Mouse (Mus musculus): ENCODE data around the gene Gpbp1.

The Gpbp1 gene

DNA sequence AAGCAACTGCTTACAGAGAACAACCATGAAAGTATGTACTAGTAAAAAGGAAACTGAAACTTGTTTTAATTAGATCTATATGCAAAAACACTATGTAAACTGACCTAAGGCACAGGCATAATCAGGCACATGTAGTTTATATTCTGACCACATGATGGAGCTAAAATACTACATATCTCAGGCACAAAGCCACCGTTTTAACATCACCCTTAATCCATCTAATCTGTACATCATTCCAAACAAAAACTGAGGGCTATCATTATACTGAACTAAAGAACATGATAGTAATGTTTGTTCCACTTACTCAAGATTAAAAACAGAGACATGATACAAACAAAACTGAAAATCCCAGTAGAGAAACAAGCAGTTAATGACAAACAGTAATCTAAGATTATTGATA, 28.5 kb downstream of the Gpbp1 start:
- DNase-seq = no peak

DNA sequence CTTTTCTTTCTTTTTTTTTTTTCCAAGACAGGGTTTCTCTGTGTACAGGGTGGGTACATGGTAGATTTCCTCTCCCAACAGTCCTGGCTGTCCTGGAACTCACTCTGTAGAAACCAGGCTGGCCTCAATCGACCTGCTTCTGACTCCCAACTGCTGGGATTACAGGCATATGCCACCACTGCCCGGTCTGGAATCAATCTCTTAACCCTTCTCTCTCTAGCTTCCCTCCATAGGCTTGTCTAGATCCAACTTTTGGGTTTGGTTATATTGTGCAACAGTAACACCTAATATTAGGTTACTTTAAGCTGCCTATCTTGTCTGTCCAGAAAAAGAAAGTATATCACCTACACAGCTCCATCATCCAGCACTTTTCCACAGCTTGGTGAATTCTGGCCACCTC, 33.1 kb downstream of the Gpbp1 start:
- DNase-seq = no peak

DNA sequence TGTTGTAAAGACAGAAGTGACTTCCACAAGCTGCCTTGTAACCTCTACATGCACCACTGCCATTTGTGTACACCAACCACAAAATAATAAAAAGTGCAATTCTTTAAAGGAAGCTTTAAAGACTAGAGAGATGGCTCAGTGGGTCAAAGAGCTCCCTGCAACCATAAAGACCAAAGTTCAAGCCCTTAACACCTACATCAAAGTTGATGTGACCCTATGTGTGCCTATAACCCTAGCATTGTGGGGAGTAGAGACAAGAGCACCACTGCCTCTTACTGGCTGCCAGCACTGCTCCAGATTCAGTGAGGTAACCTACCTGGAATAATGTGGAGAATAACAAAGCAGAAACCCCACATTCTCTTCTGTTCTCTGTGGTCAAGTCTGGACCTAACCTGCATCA, 45.6 kb downstream of the Gpbp1 start:
- DNase-seq = no peak

DNA sequence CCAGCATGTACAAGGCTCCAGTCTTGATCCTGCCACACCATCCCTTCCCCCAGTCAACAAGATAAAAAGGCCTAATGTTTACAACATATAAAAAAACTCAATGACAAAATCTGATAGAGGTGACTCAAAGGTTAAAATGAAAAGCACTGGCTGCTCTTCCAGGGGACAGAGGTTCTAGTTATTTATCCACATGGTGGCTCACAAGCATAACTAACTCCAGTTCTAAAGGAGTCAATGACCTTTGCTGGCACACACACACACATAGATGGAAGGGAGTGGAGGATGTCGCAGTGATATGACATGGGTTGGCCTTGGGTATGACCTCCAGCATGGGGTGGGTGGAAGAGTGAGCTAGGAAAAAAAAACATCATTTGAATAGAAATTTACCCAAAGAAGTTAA, 58.7 kb downstream of the Gpbp1 start:
- DNase-seq = no peak

DNA sequence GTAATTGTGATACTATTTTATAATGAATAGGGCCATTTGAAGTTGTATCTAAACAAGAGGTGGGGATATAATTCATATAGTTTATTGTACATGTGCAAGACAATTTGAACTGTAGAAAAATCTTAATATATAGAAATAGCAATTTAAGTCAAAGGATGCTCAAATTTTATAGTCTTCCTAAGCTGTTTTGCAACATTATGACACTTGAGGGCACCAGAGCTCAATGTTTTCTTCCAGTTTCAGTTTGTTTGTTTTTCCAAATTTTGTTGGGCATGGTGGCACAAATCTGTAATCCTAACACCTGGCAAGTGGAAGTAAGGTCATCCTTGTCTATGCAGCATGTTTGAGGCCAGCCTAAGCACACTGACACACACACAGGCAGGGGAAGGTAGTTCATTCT, 68.6 kb downstream of the Gpbp1 start:
- no peak for DNase-seq

DNA sequence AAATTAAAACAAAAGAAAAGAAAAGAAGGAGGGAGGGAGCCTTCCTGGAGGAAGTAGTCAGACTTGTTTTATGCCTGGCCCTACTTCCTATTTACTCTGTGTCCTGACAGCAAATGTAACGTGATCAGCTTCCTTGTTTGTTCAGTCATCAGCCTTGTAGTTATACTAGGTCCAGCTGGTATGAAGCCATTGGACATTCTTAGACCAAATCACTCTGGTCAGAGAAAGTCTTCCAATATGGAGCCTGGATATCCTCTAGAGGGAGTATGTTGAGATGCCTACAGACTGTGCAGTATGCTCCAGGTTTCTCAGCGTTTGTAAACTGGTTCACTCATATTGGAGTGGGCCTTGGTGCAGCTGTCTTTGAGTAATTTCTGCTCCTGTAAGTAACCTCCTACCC, 71.8 kb downstream of the Gpbp1 start:
- no peak for DNase-seq

DNA sequence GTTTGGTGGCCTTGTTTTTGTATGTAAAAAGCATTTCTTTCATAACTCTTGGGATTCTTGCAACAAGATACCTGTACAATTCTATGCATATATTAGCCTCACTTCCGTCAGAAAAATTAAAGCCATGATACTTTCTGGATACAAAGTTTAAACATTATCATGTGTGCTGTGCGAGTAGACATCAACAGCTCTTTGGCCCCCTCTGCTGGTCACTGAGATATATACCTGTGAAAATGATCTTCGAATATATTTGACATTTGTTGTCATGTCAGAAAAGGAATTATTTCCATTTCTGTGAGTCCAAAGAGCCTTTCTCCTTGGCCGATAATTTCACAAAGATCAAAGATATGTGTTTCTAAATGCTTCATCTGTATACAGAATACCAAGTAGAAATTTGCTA, 76.8 kb downstream of the Gpbp1 start:
- DNase-seq = peak; percentile 78 to 80

DNA sequence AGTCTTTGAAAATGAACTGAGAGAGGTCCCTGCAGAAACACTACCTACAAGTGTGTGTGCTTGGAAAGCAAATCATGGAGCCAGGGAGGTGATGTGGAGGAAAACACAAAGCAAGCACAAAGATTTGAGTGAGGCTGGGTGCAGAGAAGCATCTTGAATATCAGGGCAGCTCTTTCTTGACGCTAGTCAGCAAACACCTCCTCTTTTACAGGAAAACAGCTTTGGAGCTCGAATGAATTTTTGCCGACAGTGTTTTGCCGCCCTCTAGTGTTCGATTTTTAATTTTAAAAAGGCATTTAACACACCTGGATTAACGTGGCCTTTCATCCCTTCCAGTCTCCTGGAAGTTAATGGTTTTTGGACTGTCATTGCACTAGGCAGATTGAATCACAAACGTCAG, 79.1 kb downstream of the Gpbp1 start:
- peak; percentile 19 to 31 for DNase-seq

DNA sequence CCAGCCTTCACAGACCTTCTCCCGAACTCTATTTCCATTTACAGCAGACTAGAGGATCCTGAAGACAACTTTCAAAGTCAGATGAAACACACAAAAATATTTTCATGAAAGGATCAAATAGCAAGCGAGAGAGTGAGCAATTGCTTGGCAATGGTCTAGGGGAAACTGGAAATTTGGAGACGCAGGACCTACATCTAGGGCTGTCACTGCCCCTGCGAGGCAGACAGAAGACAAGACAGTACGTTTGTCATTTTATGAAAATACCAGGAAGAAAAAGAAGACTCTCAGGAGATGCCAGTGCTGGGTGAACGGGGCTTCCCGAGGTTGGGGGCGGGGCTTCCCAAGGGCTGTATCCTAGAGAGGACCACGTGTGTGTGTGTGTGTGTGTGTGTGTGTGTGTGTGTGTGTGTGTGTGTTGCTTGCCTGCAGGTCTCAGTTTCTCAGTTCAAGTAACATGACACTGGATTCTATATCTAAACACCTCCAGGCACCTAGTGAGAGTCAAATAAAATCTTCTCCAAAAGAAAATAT, 83.0 kb downstream of the Gpbp1 start:
- DNase-seq = peak; percentile 11 to 28

DNA sequence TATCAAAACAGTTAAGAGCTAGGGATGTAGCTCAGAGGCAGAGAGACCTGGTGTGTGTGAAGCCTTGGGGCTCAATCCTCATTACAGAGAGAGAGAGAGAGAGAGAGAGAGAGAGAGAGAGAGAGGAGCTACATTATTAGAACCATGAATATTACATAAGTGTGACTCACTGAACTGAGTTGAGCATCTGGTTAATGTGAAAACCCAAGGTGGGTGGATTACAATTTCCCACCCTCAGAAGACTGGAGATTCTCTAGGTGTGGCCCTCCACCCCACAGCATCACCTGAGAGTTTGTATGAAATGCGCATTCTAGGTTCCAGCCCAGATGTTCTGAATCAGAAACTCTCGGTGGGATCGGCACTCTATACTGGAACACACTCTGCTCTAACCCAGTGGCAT, 84.0 kb downstream of the Gpbp1 start:
- no peak for DNase-seq

DNA sequence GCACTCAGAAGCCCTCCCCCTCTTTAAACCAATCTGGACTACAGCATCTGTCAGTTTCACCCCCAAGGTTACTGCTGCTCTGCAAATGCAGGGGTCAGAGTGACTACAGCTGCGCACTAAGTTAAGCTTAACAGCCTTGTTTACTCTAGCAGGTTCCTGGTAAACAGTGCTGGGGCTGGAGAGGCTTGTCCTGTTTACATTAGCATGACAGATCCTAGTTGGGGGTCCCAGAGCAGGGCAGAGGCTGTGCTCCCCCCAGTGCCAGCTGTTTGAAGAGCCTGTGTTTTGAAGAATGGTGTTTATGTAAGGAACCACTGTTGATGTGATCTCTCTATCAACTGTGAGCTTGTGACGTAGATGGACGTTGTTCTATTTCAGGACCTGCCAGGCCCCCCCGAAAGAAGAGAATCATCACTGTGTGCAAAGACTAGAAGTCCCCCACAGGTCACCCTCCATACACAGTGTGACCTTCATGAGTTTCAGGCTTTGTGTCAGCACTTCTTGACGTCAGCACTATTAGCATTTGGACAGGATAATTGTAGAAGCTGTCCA, 92.2 kb downstream of the Gpbp1 start:
- DNase-seq = peak; percentile 16 to 37

DNA sequence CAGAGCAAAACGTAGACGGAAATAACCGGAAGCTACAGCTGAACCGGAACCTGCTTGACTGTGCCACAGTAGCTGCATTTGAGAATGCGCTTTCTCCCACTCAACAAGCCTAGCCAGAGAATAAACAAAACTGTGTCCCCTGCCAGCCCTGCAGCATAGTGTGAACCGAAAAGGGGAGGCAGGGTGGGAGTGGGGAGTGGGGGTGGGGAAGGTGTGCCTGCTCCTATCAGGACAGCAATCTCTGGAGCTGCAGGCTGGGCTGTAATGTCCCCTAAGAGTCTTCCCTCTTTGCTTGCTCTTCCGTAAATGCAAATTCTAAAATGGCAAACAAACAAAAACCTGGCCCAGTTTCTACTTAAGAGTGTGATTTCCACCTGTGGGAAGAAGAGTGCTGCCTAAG, 92.8 kb downstream of the Gpbp1 start:
- no peak for DNase-seq

DNA sequence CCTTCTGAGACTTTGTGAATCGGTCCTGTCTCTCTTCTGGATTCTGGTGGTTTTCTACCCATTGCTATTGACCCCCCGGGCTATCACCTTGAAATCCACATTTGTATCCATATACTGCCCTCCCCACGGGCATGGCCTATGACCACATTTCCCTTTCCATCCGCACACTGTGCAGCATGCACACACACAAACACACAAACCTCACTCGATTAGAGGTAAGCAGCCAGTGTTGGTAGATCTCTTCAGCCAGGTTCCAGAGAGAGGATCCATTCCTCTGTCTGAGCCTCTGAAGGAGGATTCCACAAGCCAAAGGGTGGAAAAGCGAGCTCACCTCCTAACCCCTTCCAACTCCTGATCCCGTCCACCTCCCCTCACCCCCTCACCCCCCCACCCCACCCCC, 94.4 kb downstream of the Gpbp1 start:
- DNase-seq = no peak

DNA sequence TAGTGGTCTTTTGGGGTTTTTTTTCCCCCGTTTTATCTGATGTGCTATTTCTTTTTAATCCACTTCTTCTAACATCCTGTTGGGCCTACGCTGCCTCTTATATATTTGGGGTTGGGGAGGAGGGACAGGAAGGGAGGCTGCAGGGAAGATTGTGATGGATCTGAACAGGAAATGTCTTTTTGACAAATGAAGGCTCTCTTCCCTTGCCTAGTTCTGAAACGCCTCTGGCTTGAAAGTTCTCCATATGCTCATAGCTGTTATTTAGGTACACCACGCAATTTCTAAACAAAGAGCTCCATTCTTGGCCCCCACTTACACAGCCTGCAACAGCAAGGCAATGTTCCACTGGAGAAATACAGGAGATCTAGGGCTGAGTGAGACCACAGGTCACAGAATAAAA, 95.0 kb downstream of the Gpbp1 start:
- no peak for DNase-seq

DNA sequence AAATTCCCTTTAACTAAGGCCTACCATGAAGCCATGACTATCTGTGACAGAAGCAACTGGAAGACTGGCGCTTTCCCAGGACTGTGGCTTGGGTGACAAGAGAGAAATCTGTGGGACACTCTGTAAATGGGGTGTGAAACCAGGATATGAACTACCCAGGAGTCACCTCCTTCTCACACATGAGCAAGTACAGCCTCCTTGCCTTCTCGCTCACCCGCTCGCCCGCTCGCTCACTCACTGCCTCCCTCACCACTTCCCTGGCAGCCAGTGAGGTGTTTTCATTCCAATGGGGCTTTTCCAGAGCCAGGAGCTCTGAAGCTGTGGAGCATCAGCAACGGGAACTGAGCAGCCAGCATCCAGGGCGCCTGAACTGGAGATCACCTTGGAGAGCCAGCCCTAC, 95.6 kb downstream of the Gpbp1 start:
- no peak for DNase-seq

DNA sequence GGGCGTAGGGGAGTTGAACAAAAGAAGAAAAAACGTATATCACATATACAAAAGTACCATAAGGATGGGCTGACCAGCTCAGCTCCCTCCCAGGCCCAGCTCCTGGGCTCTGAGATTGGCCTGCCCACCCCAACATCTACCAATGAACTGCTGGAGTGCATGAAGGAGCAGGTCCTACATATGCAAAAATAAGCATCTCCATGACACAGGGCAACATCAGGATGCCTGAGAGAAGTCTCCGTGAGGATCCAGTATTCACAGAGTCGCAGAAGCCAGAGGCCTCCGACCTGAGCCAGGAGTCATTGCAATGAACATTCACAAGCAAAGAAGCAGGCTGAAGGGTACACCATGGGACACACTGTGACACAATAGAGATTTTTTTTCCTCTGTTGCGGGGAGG, 96.5 kb downstream of the Gpbp1 start:
- no peak for DNase-seq

DNA sequence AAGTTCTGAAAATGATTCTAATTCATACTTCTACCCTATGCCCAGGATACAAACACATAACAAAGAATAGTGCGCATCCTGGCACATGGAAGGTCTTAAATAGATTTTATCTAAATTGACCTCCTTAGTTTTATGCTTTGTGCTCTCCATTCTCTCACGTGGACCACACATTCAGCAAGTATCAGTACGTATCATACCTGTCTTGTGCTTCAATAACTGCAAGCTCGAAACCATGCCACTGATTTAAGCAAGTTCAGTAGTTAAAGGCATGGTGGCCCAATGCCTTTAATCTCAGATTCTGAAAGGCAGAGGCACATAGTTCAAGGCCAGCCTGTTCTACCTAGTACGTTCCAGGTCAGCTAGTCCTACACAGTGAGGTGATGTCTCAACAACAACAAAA, 98.5 kb downstream of the Gpbp1 start:
- no peak for DNase-seq

DNA sequence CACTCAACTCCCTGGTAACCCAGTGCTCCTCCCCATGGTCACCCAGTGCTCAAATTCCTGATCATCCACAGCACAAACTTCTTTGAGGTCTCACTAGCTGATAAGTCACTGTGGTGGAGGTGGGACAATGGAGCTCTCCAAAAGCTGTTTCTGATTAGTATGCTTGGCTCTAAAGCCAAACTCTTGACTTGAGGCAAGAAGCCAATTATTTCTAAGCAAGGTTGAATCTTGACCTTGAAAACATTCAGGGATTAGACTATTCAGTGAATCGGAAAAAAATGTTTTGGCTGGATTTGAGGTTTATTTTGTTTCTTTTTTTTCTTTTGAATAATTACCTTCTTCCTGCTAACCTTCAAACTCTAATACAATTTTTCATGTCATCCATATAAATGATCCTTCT, 98.9 kb downstream of the Gpbp1 start:
- DNase-seq = no peak

DNA sequence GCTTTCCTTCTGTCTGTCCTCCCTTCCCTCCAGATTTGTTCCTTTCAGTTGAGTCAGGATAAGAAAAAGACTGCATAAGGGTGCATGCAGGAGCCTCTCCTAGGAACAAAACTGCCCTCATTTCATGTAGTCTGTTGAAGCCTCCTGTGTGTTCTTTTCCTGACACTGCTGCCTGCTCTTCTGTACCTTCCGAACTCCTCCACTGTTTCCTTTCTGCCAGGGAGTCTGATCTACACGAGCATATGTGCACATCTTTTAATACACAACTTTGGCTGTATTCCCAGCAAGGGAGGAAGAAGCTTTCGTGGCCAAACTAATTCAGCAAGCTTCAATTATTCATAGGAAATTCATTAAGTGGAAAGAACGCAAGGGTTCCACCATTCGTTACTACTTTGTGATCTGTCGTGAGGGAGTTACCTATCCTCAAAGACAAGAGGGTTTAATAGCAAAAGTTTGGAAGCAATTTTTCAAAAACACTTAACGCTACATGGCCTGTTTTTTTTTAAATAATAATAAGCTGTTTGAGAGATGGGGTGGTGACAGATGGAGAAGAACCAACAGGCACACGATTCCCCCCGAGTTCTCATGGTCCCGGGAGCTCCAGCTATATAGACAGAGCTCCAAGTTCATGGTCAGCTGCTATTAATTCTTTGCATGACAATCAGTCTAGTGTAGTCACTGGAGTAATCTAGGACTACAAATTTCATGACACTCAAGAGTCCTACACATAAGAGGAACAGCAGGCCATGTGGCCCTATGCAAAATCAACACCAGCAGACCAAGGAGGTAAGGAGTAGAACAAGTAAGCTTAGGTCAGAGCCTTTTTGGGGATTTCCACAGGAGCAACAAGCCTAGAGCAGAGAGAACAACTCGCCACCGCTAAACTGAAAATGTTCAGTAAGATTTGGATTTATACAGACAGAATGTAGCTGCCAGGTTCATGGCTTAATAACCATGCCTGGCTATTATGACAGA, 105.6 kb downstream of the Gpbp1 start:
- no peak for DNase-seq

All from kidney, postnatal 4 days (tissue).